In genomic region chr7:31112036-31112435, GRCm38 (mm10) we compare ENCODE assay signal across 25 mouse cellular contexts. TPM values are rescaled to one million over a fixed set of nuclear protein-coding genes. Genes with fewer than 3 reads are reported as not detected.
A peak's percentile ranks its signal among the peaks of the same experiment; 100 is the strongest.
DNase-seq lines count a peak whose midpoint lies in the region; ATAC-seq and TF ChIP-seq lines count a peak whose summit lies in the region.
"Had no signal": no experiment of that assay in that cellular context is flagged by ENCODE, and none has a peak within 500 bp of the region (broad histone marks: within the 10 kb centered on the region; RNA-seq: fewer than 3 reads in every experiment).

No protein-coding gene starts in this region.

- H3K27ac ChIP-seq in heart, embryonic 10.5 days: peak overlapping the region; percentile 23; the same call in 1 of the 2 replicates
- H3K27ac ChIP-seq in liver, postnatal 0 days (ENCODE audit: low read depth): no peak overlapping the region
- H3K27ac ChIP-seq in liver, embryonic 12.5 days: no peak overlapping the region
- 0 out of 2 replicates have a peak overlapping the region, but pooled peaks have one; percentile 21 for H3K27ac ChIP-seq in embryonic facial prominence, embryonic 10.5 days (replicated peaks)
- H3K27ac ChIP-seq: intestine, embryonic 15.5 days; left cerebral cortex, adult 2 months; limb, embryonic 15.5 days; midbrain, embryonic 13.5 days had no signal

- ATAC-seq in liver, postnatal 0 days: no peak
- no peak for ATAC-seq in liver, embryonic 12.5 days
- ATAC-seq: forebrain, embryonic 16.5 days; hindbrain, embryonic 16.5 days; intestine, embryonic 15.5 days; midbrain, embryonic 13.5 days had no signal

- no peak for DNase-seq in heart, embryonic 10.5 days (ENCODE audit: low spot score)
- DNase-seq in heart, postnatal 36 days: no peak
- peak; percentile 41 for DNase-seq in heart, postnatal 4 days
- no peak for DNase-seq in heart, adult 8-10 months (ENCODE audit: low spot score)
- DNase-seq in liver, postnatal 0 days: no peak
- DNase-seq in embryonic facial prominence, embryonic 10.5 days (ENCODE audit: low spot score): no peak
- DNase-seq: adrenal gland, postnatal 10 days; B cell, adult 2 months; cerebellum, adult 2 months; heart, postnatal 14 days; left cerebral cortex, postnatal 4 days; lung, adult 18-20 months; lung, postnatal 14 days had no signal

- intact Hi-C loops in heart, postnatal 36 days (cut with DNase I): no loop called here

- H3K4me1 ChIP-seq in heart, embryonic 10.5 days: peaks cover 60% of the 10 kb centered on the region
- H3K4me1 ChIP-seq in liver, postnatal 0 days (ENCODE audit: insufficient read depth): peaks cover 35% of the 10 kb centered on the region
- H3K4me1 ChIP-seq in liver, embryonic 12.5 days: peaks cover 46% of the 10 kb centered on the region
- H3K4me1 ChIP-seq in embryonic facial prominence, embryonic 10.5 days: peaks cover 44% of the 10 kb centered on the region
- H3K4me1 ChIP-seq: midbrain, embryonic 13.5 days had no signal

- WGBS in heart, embryonic 10.5 days: 40% methylated on average over 4 of the region's 4 CpGs
- 27% methylated on average over 4 of the region's 4 CpGs for WGBS in liver, postnatal 0 days (ENCODE audit: insufficient replicate concordance)
- WGBS in liver, embryonic 12.5 days (ENCODE audit: insufficient replicate concordance): 18% methylated on average over 4 of the region's 4 CpGs
- 48% methylated on average over 4 of the region's 4 CpGs for WGBS in embryonic facial prominence, embryonic 10.5 days

- 0 out of 2 replicates have a peak overlapping the region, but pooled peaks have one; percentile 11 for H3K9ac ChIP-seq in liver, postnatal 0 days (replicated peaks)
- H3K9ac ChIP-seq in liver, embryonic 12.5 days: no peak overlapping the region
- H3K9ac ChIP-seq: intestine, embryonic 15.5 days; limb, embryonic 15.5 days; midbrain, embryonic 13.5 days had no signal

- H3K4me3 ChIP-seq in heart, embryonic 10.5 days: no peak overlapping the region
- H3K4me3 ChIP-seq in liver, postnatal 0 days (ENCODE audit: low read depth, low read length): no peak overlapping the region
- no peak overlapping the region for H3K4me3 ChIP-seq in liver, embryonic 12.5 days
- H3K4me3 ChIP-seq in embryonic facial prominence, embryonic 10.5 days: no peak overlapping the region
- H3K4me3 ChIP-seq: intestine, embryonic 15.5 days; left cerebral cortex, adult 2 months; limb, embryonic 15.5 days; midbrain, embryonic 13.5 days had no signal

- no peak for TF ChIP-seq EP300 in liver, postnatal 0 days (IDR thresholded peaks at IDR 0.05; ENCODE audit: low read depth)

- H3K36me3 ChIP-seq in heart, embryonic 10.5 days: no peaks in the 10 kb centered on the region
- no peaks in the 10 kb centered on the region; the same call in 1 of the 2 replicates for H3K36me3 ChIP-seq in liver, postnatal 0 days (replicated peaks; ENCODE audit: insufficient read depth, low read length)
- no peaks in the 10 kb centered on the region for H3K36me3 ChIP-seq in liver, embryonic 12.5 days
- no peaks in the 10 kb centered on the region for H3K36me3 ChIP-seq in embryonic facial prominence, embryonic 10.5 days (replicated peaks)
- H3K36me3 ChIP-seq: G1E; intestine, embryonic 15.5 days; limb, embryonic 15.5 days; midbrain, embryonic 13.5 days had no signal

- no peaks in the 10 kb centered on the region for H3K27me3 ChIP-seq in heart, embryonic 10.5 days (ENCODE audit: insufficient read depth, poor library complexity, severe bottlenecking)
- no peaks in the 10 kb centered on the region for H3K27me3 ChIP-seq in liver, postnatal 0 days (ENCODE audit: insufficient read depth, low read length)
- no peaks in the 10 kb centered on the region for H3K27me3 ChIP-seq in liver, embryonic 12.5 days (replicated peaks)
- H3K27me3 ChIP-seq in embryonic facial prominence, embryonic 10.5 days (replicated peaks; ENCODE audit: low read depth, poor library complexity, severe bottlenecking): 0 out of 2 replicates have a peak, but pooled peaks cover 4% of the 10 kb centered on the region
- H3K27me3 ChIP-seq: CH12.LX; intestine, embryonic 15.5 days; limb, embryonic 15.5 days had no signal

- TF ChIP-seq CTCF in liver, postnatal 0 days (IDR thresholded peaks at IDR 0.05; ENCODE audit: low read depth): no peak

- H3K9me3 ChIP-seq in heart, embryonic 10.5 days: no peaks in the 10 kb centered on the region
- no peaks in the 10 kb centered on the region for H3K9me3 ChIP-seq in liver, postnatal 0 days (ENCODE audit: low read length)
- H3K9me3 ChIP-seq in liver, embryonic 12.5 days (replicated peaks): no peaks in the 10 kb centered on the region
- H3K9me3 ChIP-seq in embryonic facial prominence, embryonic 10.5 days: no peaks in the 10 kb centered on the region
- H3K9me3 ChIP-seq: intestine, embryonic 15.5 days; limb, embryonic 15.5 days; midbrain, embryonic 13.5 days had no signal

- peak overlapping the region; percentile 69 for H3K4me2 ChIP-seq in liver, postnatal 0 days (ENCODE audit: low read depth, low read length)
- H3K4me2 ChIP-seq in liver, embryonic 12.5 days: no peak overlapping the region
- H3K4me2 ChIP-seq: intestine, embryonic 15.5 days; limb, embryonic 15.5 days; midbrain, embryonic 13.5 days had no signal

RNA-seq across cellular contexts. Expression of gene Hpn, which starts 3.1 kb away (rescaled TPM):
- 3.6 and 15.0 TPM in 2 replicates for polyA plus RNA-seq in heart, embryonic 10.5 days (2016; fragmentation: Nextera tagmentation; extraction: Ambion mirVana)
- total RNA-seq in heart, postnatal 36 days (2021): 1 to 10 TPM; 1.9 to 3.9 TPM
- 1 to 10 TPM; 2.2 to 2.6 TPM for total RNA-seq in heart, postnatal 4 days (2021)
- 1 to 10 TPM; 2.2 to 3.7 (median 2.6) TPM for total RNA-seq in heart, adult 8-10 months (2022)
- polyA plus RNA-seq in liver, postnatal 0 days (2015; fragmentation: Nextera tagmentation; extraction: Ambion mirVana): 250 and 259 TPM in 2 replicates
- polyA plus RNA-seq in liver, embryonic 12.5 days (2016; fragmentation: Nextera tagmentation; extraction: Ambion mirVana): 33.2 and 36.2 TPM in 2 replicates
- 4.0 and 4.3 TPM in 2 replicates for polyA plus RNA-seq in embryonic facial prominence, embryonic 10.5 days (2016; fragmentation: Nextera tagmentation; extraction: Ambion mirVana)
- polyA plus RNA-seq: forebrain, embryonic 16.5 days; G1E had no signal

RNA-seq across cellular contexts. Expression of gene Scn1b, which starts 14.8 kb away (rescaled TPM):
- 3.9 and 4.3 TPM in 2 replicates for polyA plus RNA-seq in heart, embryonic 10.5 days (2016; fragmentation: Nextera tagmentation; extraction: Ambion mirVana)
- 10 to 100 TPM; 29.2 to 29.5 TPM for total RNA-seq in heart, postnatal 36 days (2021)
- 10 to 100 TPM in 1 of 2 experiments, 1 to 10 TPM in 1; 8.2 to 10.4 TPM for total RNA-seq in heart, postnatal 4 days (2021)
- 10 to 100 TPM; 36.1 to 54.8 (median 38.3) TPM for total RNA-seq in heart, adult 8-10 months (2022)
- 2.8 and 3.1 TPM in 2 replicates for polyA plus RNA-seq in liver, postnatal 0 days (2015; fragmentation: Nextera tagmentation; extraction: Ambion mirVana)
- 0.97 and 1.2 TPM in 2 replicates for polyA plus RNA-seq in liver, embryonic 12.5 days (2016; fragmentation: Nextera tagmentation; extraction: Ambion mirVana)
- polyA plus RNA-seq in embryonic facial prominence, embryonic 10.5 days (2016; fragmentation: Nextera tagmentation; extraction: Ambion mirVana): 1.2 and 1.3 TPM in 2 replicates
- total RNA-seq: common myeloid progenitor, adult 5-6 weeks; G1E had no signal
- polyA plus RNA-seq: activated CD4-positive, CD25-positive, alpha-beta regulatory T cell, adult 4 months; G1E had no signal

RNA-seq across cellular contexts. Expression of gene Fxyd3, which starts 35.5 kb away (rescaled TPM):
- 0.53 and 2.0 TPM in 2 replicates for polyA plus RNA-seq in heart, embryonic 10.5 days (2016; fragmentation: Nextera tagmentation; extraction: Ambion mirVana)
- total RNA-seq in heart, postnatal 36 days (2021): 1 to 10 TPM; 1.1 to 2.3 TPM
- 1 to 10 TPM; 2.0 to 3.5 TPM for total RNA-seq in heart, postnatal 4 days (2021)
- total RNA-seq in heart, adult 8-10 months (2022): 1 to 10 TPM in 2 of 4 experiments, under 1 TPM in 2; 0.71 to 4.8 (median 1.6) TPM
- polyA plus RNA-seq in liver, postnatal 0 days (2015; fragmentation: Nextera tagmentation; extraction: Ambion mirVana): 3.4 TPM in 2 replicates
- polyA plus RNA-seq in liver, embryonic 12.5 days (2016; fragmentation: Nextera tagmentation; extraction: Ambion mirVana): 0.67 and 0.86 TPM in 2 replicates
- polyA plus RNA-seq in embryonic facial prominence, embryonic 10.5 days (2016; fragmentation: Nextera tagmentation; extraction: Ambion mirVana): 7.5 and 8.8 TPM in 2 replicates
- total RNA-seq: CH12.LX; common myeloid progenitor, adult 5-6 weeks; left cerebral cortex, adult 2 months; left cerebral cortex, postnatal 4 days; megakaryocyte, adult 5-6 weeks had no signal
- polyA plus RNA-seq: activated CD4-positive, CD25-positive, alpha-beta regulatory T cell, adult 4 months; G1E had no signal

RNA-seq across cellular contexts. Expression of gene Gramd1a, which starts 43.7 kb away (rescaled TPM):
- 58.1 and 70.9 TPM in 2 replicates for polyA plus RNA-seq in heart, embryonic 10.5 days (2016; fragmentation: Nextera tagmentation; extraction: Ambion mirVana)
- total RNA-seq in heart, postnatal 36 days (2021): 10 to 100 TPM; 33.6 to 37.9 TPM
- total RNA-seq in heart, postnatal 4 days (2021): 10 to 100 TPM; 32.9 to 36.0 TPM
- total RNA-seq in heart, adult 8-10 months (2022): 10 to 100 TPM; 26.6 to 42.2 (median 33.0) TPM
- 7.1 and 8.9 TPM in 2 replicates for polyA plus RNA-seq in liver, postnatal 0 days (2015; fragmentation: Nextera tagmentation; extraction: Ambion mirVana)
- 20.3 and 21.2 TPM in 2 replicates for polyA plus RNA-seq in liver, embryonic 12.5 days (2016; fragmentation: Nextera tagmentation; extraction: Ambion mirVana)
- 96.1 and 102 TPM in 2 replicates for polyA plus RNA-seq in embryonic facial prominence, embryonic 10.5 days (2016; fragmentation: Nextera tagmentation; extraction: Ambion mirVana)

RNA-seq across cellular contexts. Expression of gene Lgi4, which starts 52.9 kb away (rescaled TPM):
- 0.27 and 0.41 TPM in 2 replicates for polyA plus RNA-seq in heart, embryonic 10.5 days (2016; fragmentation: Nextera tagmentation; extraction: Ambion mirVana)
- total RNA-seq in heart, postnatal 36 days (2021): 1 to 10 TPM; 3.6 to 5.2 TPM
- 1 to 10 TPM in 1 of 2 experiments, under 1 TPM in 1; 0.95 to 1.4 TPM for total RNA-seq in heart, postnatal 4 days (2021)
- 1 to 10 TPM; 2.6 to 3.8 (median 3.4) TPM for total RNA-seq in heart, adult 8-10 months (2022)
- 0.11 TPM in 1 of 2 replicates, not detected in the other for polyA plus RNA-seq in liver, postnatal 0 days (2015; fragmentation: Nextera tagmentation; extraction: Ambion mirVana)
- 0.06 and 0.19 TPM in 2 replicates for polyA plus RNA-seq in liver, embryonic 12.5 days (2016; fragmentation: Nextera tagmentation; extraction: Ambion mirVana)
- 2.5 and 2.8 TPM in 2 replicates for polyA plus RNA-seq in embryonic facial prominence, embryonic 10.5 days (2016; fragmentation: Nextera tagmentation; extraction: Ambion mirVana)
- total RNA-seq: CH12.LX; common myeloid progenitor, adult 5-6 weeks had no signal
- polyA plus RNA-seq: G1E had no signal

Comparison
In these comparisons a context has a peak if more than half of its experiments do, and no peak if none do; other contexts are left out.
1. H3K27ac ChIP-seq: peak in heart, embryonic 10.5 days (single experiment) and embryonic facial prominence, embryonic 10.5 days (single experiment); none in liver, postnatal 0 days (single experiment) and liver, embryonic 12.5 days (single experiment).